Mouse (Mus musculus): ENCODE measurements around the gene Taar8a.

GRCm38 (mm10) chr10:24031347-24031746 is 45.0 kb upstream of the Taar8a start:
- TF ChIP-seq CTCF (IDR thresholded peaks at IDR 0.05; ENCODE audit: low read depth, low read length) = no peak
- no peak for TF ChIP-seq GATA1 (IDR thresholded peaks at IDR 0.05; ENCODE audit: borderline replicate concordance, low read length)

Data from G1E (cell line).